Mouse (Mus musculus) 3T3-L1 (cell line): Measurements from ENCODE around the gene Dnmt3a.

ENCODE experiments used
- DNase-seq: peaks from one replicate; pipeline ENCODE4 v3.0.0-alpha.2; 2015; ENCODE audit warnings: low read depth, low spot score

Dnmt3a gene

DNA sequence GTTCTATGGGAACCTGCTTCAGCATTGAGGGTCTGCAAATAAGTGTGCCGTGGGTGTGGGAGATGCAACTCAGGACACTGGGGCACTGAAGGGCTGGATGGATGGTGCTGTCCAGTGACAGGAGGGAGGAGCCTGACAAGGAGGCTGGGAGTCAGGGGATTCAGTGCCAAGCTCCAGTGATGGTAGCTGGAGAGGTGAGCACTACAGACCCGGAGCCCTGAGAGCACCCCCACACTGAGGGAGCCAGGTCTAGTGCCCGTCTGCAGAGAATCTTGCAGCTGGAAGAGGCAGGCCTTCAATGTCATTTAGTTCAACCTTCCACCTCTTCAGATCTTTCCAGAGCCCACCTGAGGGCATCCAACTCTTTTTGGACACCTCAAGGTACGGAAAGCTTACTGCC, at the start of gene Dnmt3a:
Gene Dnmt3a (plus strand): TSS at position 156 of the 400 bp plus-strand sequence.
- DNase-seq: no peak

DNA sequence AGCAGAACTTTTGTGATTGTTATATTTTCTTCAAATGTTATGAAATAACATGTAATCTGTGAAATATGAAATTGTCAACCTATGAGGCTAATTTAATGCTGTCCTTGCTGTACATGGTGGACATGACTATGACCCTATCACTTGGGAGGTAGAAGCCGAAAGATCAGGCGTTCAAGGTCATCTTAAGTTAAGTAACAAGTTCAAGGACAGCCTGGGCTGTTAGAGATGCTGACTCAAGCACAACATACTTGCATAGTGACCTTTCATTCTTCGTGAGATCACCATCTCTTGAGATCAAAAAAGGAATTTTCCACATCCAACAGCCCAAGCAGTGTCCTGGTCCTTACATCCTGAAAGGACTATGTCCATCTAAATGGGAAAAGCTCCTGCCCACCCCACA, 49.6 kb upstream of the Dnmt3a start:
- DNase-seq: no peak

DNA sequence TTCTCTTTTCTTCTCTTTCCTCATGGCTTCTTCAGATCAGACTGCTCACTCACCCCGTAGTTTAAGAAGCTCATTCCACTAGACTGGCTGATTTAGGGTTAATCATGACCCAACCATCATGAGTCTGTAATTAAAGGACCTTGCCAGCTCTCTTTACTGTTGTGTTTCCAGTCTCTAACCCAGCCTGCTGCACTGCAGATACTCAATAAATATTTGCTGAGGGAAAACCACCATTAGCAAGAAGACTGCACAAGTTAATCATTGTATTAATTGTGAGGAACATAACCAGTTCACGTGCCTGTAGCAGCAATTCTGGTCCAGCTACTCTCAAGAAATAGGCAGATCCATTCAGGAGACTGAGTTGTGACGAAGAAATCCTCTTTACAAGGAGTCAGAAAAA, 47.7 kb upstream of the Dnmt3a start:
- DNase-seq: no peak

DNA sequence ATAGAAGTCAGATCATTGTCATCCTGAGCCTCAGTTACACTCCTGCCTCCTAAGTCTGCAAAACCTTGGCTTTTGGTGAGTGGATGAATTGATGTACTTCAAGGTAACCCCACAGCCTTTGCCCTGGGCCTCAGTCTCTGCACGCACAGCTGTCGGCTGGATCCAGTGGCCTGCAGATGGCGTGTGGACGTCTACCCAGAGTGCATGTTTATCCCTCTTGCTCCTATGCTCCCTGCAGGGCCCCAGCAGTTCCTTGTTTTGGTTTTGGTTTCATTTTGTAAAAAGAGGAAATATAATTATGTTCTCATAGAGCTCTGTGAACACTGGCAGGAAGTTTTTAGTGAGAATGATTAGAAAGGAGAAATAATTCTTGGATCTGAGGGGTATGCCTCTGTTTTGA, 46.4 kb upstream of the Dnmt3a start:
- DNase-seq: peak; percentile 47

GRCm38 (mm10) chr12:3760876-3761590, 44.8 kb upstream of the Dnmt3a start:
- no peak for DNase-seq

DNA sequence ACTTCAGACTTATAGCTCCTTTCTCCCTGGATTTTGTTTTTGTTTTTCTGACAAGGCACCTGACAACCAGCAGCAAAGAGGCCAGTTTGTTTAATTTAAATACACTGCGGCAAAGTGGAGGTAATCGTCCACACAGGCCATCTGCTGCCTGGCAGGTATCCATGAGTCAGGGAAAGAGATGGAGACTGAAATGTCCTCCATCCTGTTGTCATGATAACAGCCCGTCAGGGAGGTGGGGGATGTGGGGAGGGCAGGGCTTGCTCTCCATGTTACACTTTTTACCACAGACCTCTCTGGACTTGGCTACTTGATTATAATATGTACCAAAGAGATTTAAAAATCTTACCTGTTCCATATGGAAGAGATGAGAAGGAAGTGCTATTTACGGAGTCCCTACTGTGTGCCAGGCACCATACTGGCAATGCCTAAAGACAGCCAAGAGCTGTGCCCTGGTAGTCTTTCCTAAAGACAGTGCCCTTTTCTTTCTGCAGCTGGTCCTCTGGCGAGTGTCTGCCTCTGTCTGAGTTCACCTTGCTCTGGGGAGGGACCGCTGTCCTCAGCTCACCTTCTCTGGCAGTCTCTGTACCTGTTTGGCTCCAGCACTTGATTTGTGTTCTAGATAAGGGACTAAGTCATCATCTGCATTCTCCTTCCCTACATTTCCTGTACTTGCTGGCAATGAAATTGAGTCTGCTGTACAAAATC, 44.1 kb upstream of the Dnmt3a start:
- DNase-seq: no peak

DNA sequence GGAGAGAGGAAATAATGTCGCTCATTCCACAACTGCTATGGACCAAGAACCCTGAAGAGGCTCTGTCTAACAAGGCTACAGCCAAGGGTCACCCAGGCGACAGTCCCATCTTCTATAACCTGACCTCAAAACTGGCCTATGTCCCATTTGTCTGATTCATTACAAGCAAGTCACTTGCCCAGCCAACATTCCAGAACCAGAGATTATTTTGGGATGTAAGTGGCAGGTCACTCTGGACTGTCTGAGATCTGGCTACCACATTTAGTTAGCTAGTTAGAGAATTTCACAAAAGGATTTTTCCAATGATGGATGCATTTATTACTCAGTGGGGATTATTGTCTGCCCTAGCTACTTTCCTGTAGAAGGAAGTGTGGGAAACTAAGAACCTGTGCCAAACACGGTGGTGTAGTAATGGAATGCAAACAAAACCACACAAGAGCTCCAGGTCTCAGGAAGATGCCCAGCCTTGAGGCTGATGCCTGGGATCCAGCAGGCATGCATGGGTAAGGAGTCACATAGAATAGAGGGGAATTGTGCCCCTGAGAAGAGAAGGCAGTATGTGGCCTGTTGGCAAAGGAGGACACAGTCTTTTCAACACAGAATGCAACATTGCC, 41.5 kb upstream of the Dnmt3a start:
- peak; percentile 74 for DNase-seq

DNA sequence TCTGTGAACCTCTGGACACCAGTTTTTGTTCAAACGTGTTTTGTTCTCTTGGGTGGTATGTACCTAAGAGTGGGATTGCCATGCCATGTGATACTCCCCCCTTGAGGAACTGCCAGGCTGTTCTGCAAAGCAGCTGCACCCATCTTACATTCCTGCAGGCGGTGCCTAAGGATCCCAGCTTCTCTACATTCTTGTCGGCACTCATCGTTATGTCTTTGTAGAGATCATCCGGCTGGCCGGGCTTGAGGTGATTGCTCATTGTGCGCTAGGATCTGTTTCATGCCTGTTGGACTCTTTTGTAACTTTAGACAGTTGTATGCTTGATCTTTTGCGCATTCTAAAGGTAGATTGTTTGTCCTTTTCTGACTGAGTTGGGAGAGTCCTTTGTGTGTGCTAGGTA, 38.4 kb upstream of the Dnmt3a start:
- DNase-seq: no peak

GRCm38 (mm10) chr12:3768391-3768790, 37.4 kb upstream of the Dnmt3a start:
- no peak for DNase-seq

DNA sequence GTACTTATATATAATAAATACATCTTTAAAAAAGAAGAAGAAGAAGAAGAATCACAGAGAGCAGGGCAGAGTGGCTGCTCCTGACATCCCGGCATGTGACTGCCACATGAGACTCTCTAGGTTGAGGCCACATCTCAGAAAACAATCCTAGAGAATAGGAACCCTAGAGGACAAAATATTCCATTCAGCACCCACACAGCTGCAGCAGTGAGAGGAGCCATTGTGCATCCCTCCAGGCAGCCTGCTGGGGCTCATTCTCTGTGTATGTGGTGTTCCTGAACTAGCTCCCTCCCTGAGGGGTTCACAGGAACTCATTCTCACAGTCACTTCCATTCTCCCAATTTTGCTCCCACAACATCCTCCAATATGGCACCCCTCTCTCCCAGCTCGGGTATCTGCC, 35.3 kb upstream of the Dnmt3a start:
- DNase-seq: no peak

DNA sequence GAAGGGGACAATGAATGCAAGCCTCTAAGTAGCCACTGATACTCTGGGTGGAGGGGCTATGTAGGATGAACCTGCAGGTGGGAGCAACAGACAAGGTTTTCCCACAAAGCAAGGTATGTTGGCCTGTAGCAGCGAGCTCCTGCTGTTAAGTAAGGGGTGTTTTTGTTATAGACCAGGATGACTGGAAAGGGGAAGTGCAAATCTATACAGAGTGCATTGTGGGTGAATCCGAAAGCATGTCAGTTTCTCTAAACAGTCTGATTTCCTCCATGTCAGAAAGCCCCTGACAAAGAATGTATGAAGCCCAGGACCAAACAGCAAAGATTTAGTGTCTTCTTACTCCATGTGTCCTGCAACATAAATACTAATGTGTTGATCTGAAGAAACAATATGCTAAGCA, 34.7 kb upstream of the Dnmt3a start:
- no peak for DNase-seq

GRCm38 (mm10) chr12:3773643-3774042, 32.2 kb upstream of the Dnmt3a start:
- DNase-seq: no peak

GRCm38 (mm10) chr12:3776015-3776414, 29.8 kb upstream of the Dnmt3a start:
- DNase-seq: no peak

- DNase-seq: no peak
Observed at GRCm38 (mm10) chr12:3777682-3778081, 28.1 kb upstream of the Dnmt3a start.

DNA sequence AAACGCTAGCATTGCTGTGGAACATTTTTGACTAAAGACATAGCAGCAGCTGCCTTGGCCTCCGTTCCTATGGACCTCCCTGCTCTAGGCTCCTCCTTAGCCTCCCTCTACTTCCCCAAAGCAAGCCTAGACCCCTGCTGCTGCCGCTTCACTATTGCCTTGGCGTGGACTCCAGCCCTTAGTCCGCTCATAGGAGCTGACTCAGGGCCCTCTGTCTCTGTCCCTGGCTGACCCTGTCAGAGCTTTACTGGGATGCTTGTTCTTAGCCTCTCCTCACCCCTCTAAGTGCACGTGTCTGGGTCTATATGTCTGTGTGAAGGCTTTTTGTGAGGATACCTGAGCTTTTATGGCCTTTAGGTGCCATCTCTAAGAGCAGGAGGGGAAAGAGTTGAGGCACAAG, 27.5 kb upstream of the Dnmt3a start:
- DNase-seq: no peak

DNA sequence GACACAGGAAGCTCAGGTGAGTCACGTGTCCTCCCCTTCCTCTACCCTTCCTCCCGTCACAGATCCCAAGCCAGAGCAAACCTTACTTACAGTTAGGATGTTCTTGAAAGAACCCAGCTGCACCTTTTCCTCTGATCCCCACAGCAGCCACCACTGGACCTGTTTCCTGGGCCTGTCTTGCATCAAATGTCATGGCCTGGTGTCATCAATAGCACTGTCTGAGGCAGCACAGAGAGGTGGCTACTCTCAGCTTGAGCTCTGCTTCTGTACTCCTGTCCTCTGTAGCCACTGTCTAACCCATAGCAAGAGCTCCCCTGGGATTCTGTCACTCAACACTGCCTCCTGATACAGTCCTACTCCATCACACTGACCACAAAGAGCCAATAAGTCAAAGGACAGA, 26.2 kb upstream of the Dnmt3a start:
- DNase-seq: no peak

- DNase-seq: peak; percentile 69
Observed at GRCm38 (mm10) chr12:3780405-3780891, 25.4 kb upstream of the Dnmt3a start.

- peak; percentile 76 for DNase-seq
Observed at GRCm38 (mm10) chr12:3780931-3781471, 24.8 kb upstream of the Dnmt3a start.

- DNase-seq: peak; percentile 83
Observed at GRCm38 (mm10) chr12:3781482-3781881, 24.3 kb upstream of the Dnmt3a start.

GRCm38 (mm10) chr12:3783196-3783825, 22.5 kb upstream of the Dnmt3a start:
- no peak for DNase-seq

GRCm38 (mm10) chr12:3784258-3784657, 21.5 kb upstream of the Dnmt3a start:
- DNase-seq: no peak

DNA sequence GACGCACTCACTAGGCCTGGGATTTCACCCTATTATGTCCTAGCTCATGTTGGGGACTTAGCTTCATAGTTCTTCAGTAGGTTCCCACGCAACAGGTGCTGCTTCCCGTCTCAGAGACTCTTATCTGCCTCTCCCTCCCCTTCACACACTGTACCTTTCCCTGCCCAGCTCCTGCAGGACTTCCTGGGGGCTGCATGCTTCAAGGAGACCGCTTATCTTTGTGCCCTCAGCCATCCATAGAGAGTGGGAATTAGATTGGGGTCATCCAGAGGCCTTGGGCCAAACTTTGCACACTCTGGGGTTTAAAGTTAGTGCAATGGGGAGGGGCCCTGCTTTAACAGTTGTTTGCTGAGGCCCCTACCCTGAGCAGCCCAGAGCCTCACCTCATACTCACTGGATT, 21.1 kb upstream of the Dnmt3a start:
- DNase-seq: no peak
